Comparison of ENCODE assay signal across 20 mouse cellular contexts in the genomic region with DNA sequence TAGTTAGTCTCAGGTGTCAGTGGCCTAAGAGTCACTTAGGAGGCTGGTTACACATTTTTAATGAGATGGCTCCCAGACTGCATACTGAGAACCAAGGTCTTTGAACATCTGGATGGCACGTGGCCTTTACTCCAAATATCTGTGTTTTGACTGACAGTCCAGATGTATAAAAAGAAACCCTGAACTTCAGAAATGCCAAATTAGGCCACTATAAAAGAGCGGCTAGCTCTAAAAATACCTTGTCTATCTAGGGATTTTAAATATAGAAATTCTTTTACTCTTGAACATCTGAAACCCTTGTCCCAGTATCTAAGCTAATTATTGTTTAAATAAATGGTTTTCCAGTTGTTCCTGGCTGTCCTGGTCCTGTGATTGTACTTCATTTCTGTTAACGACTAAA.
"Had no signal": no experiment of that assay in that cellular context is flagged by ENCODE, and none has a peak within 500 bp of the region (broad histone marks: within the 10 kb centered on the region; RNA-seq: fewer than 3 reads in every experiment).

No protein-coding gene starts in this region.

- H3K4me3 ChIP-seq: layer of hippocampus, adult 2 months; limb, embryonic 10.5 days; limb, embryonic 13.5 days; liver, embryonic 12.5 days; liver, embryonic 15.5 days; lung, embryonic 15.5 days; megakaryocyte, embryonic 14.5 days; midbrain, embryonic 10.5 days; midbrain, embryonic 13.5 days; myocyte; neural tube, embryonic 13.5 days had no signal

- H3K27me3 ChIP-seq: liver, embryonic 12.5 days; liver, embryonic 15.5 days; lung, embryonic 15.5 days; megakaryocyte, embryonic 14.5 days; midbrain, embryonic 13.5 days had no signal

- ATAC-seq: liver, embryonic 12.5 days; midbrain, embryonic 13.5 days; midbrain, embryonic 16.5 days had no signal

- H3K27ac ChIP-seq: layer of hippocampus, adult 2 months; limb, embryonic 10.5 days; limb, embryonic 13.5 days; liver, embryonic 12.5 days; liver, embryonic 15.5 days; lung, embryonic 15.5 days; midbrain, embryonic 10.5 days; midbrain, embryonic 13.5 days; neural tube, embryonic 13.5 days had no signal

- H3K36me3 ChIP-seq: liver, embryonic 15.5 days; lung, embryonic 15.5 days; midbrain, embryonic 10.5 days had no signal

- H3K9ac ChIP-seq: limb, embryonic 13.5 days; liver, embryonic 12.5 days; liver, embryonic 15.5 days; lung, embryonic 15.5 days; midbrain, embryonic 13.5 days; neural tube, embryonic 13.5 days had no signal

- H3K9me3 ChIP-seq: limb, embryonic 10.5 days; liver, embryonic 12.5 days; liver, embryonic 15.5 days; lung, embryonic 15.5 days; neural tube, embryonic 13.5 days had no signal

- H3K4me1 ChIP-seq: liver, embryonic 12.5 days; liver, embryonic 15.5 days; megakaryocyte, embryonic 14.5 days; midbrain, embryonic 10.5 days had no signal

- DNase-seq: kidney, postnatal 25 days; layer of hippocampus, adult 9-11 months; liver; lung, adult 18-20 months; lung, postnatal 10 days; lung, postnatal 36 days; thymus, adult 18-20 months; thymus, postnatal 36 days had no signal

- H3K4me2 ChIP-seq: limb, embryonic 13.5 days; liver, embryonic 12.5 days; liver, embryonic 15.5 days; lung, embryonic 15.5 days; midbrain, embryonic 13.5 days; neural tube, embryonic 13.5 days had no signal
